Mouse (Mus musculus) spleen, adult 2 months (tissue): ENCODE data around the gene Cacnb2. TPM values are rescaled to one million over a fixed set of nuclear protein-coding genes. Genes with fewer than 3 reads are reported as not detected.

Experiments used
- DNase-seq, 2 experiments: peaks; one replicate each; pipeline versions ENCODE4 v3.0.0 to v3.0.0-alpha.2; 2012 to 2021; ENCODE audit warnings: low spot score in 2 of 2, low read depth in 1 of 2
- H3K27ac ChIP-seq: fragments of 200-500 bp; 2 replicates; pipeline ENCODE4 v1.5.1; 2012; ENCODE audit warnings: low read length, inconsistent platforms; ENCODE audit not compliant: insufficient read depth
- H3K27me3 ChIP-seq: fragments of 200-500 bp; 2 replicates; pipeline ENCODE4 v1.6.1; 2012; ENCODE audit warnings: mild to moderate bottlenecking, moderate library complexity, low read length, inconsistent platforms; ENCODE audit not compliant: control insufficient read depth, insufficient read depth
- H3K36me3 ChIP-seq: fragments of 200-500 bp; 2 replicates; pipeline ENCODE4 v1.6.1; 2012; ENCODE audit warnings: mild to moderate bottlenecking, low read length, inconsistent platforms; ENCODE audit not compliant: control insufficient read depth, insufficient read depth
- H3K4me1 ChIP-seq: fragments of 200-500 bp; 2 replicates; pipeline ENCODE4 v1.6.1; 2011; ENCODE audit warnings: inconsistent platforms; ENCODE audit not compliant: control insufficient read depth, insufficient read depth, insufficient read length
- H3K4me3 ChIP-seq: fragments of 200-500 bp; 2 replicates; pipeline ENCODE4 v1.5.1; 2011; ENCODE audit warnings: mild to moderate bottlenecking, inconsistent platforms; ENCODE audit not compliant: insufficient read depth, insufficient read length; ENCODE audit errors: extremely low read depth
- CTCF ChIP-seq: fragments of 200-500 bp; IDR thresholded peaks from 2 replicates; pipeline ENCODE4 v1.5.1; 2011; ENCODE audit warnings: mild to moderate bottlenecking, inconsistent platforms; ENCODE audit not compliant: insufficient read depth, insufficient read length, insufficient replicate concordance; ENCODE audit errors: extremely low read depth
- POLR2A ChIP-seq: fragments of 200-500 bp; IDR thresholded peaks from 2 replicates; pipeline ENCODE4 v1.6.1; 2011; ENCODE audit warnings: low read depth, low read length, inconsistent platforms
- WGBS: fragments of 180-500 bp; shearing (Covaris S2); methylation state at CpG from one replicate; pipeline ENCODE4 v1.1.7; 2018; 5-methylcytosine and 5-hydroxymethylcytosine counted together
- polyA plus RNA-seq: library from polyadenylated mRNA; depleted of rRNA; stranded (reverse); fragments of >200 nt; gene quantifications from 2 replicates; pipeline ENCODE4 v1.2.3, GENCODE M21; 2012

The Cacnb2 gene
- polyA plus RNA-seq, 1 experiment: 0.37 TPM

DNA sequence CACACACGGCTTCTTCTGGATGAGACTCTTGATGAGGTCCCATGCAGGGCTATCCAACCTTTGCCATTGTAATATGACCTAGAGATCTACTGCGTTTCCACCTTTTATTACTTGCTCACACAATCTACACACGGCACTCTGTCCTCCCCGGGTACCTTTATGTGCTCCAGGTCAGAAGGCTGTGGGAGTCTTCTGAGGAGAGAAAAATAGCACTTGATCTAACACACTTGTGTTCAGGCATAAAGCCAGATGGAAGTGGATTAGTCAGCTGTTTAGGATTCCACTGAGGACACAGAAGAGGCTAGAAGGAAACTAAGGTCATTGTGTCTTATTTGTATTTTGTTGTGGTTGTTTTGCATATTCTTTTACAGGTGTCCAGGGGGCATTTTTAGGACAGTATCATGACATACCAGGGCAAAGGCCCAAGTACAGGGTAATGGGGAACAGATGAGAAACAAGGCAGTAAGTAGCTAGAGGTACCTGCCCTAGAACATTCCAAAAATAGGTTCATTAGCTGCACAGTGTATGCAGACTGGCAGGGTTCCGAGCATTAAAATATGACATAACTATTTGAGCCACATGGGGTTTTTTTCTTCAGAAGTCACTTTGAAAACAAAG is 231.9 kb downstream of the Cacnb2 start:
- 92% methylated on average over 5 of the region's 5 CpGs for WGBS
- DNase-seq: no peak

DNA sequence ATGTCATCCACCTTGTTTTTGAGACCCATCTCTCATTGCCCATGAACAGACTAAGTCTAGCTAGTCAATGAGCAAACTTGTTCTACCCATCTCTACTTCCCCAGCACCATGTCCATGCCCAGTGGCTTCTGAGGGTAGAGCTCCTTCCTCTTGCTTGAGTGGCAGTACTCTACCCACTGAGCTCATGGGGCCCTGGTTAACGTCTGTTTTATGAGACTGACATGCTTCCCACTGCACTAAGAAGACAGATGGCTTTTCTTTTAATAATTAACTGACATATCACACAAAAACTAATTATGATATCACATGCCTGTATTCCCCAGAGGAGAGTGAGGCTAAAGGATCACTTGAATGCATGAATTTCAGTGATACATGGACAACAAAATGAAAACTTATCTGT is 238.4 kb downstream of the Cacnb2 start:
- H3K4me3 ChIP-seq: no peak overlapping the region
- no peak for DNase-seq
- no peaks in the 10 kb centered on the region for H3K4me1 ChIP-seq
- no peaks in the 10 kb centered on the region for H3K27me3 ChIP-seq
- TF ChIP-seq CTCF (no peak), POLR2A (no peak)
- H3K36me3 ChIP-seq: no peaks in the 10 kb centered on the region
- H3K27ac ChIP-seq: no peak overlapping the region
- 51% methylated on average over 1 of the region's 1 CpGs for WGBS

More for the DNA sequence above, 231.9 kb downstream of the Cacnb2 start:
- TF ChIP-seq CTCF (no peak), POLR2A (no peak)
- H3K4me3 ChIP-seq: no peak overlapping the region
- H3K27me3 ChIP-seq: no peaks in the 10 kb centered on the region
- no peak overlapping the region for H3K27ac ChIP-seq
- no peaks in the 10 kb centered on the region for H3K4me1 ChIP-seq
- no peaks in the 10 kb centered on the region for H3K36me3 ChIP-seq

- DNase-seq: no peak
- H3K4me1 ChIP-seq: no peaks in the 10 kb centered on the region
- no peak for TF ChIP-seq POLR2A
- TF ChIP-seq CTCF: no peak
- 78% methylated on average over 1 of the region's 1 CpGs for WGBS
- H3K36me3 ChIP-seq: no peaks in the 10 kb centered on the region
- no peak overlapping the region for H3K4me3 ChIP-seq
- H3K27ac ChIP-seq: no peak overlapping the region
- no peaks in the 10 kb centered on the region for H3K27me3 ChIP-seq
These were observed 243.8 kb downstream of the Cacnb2 start for GRCm38 (mm10) chr2:14846727-14847126.

GRCm38 (mm10) chr2:14847188-14847587 is 244.3 kb downstream of the Cacnb2 start:
- TF ChIP-seq POLR2A (no peak), CTCF (no peak)
- Histone ChIP-seq H3K27me3 (no peaks in the 10 kb centered on the region), H3K27ac (no peak overlapping the region), H3K36me3 (no peaks in the 10 kb centered on the region), H3K4me3 (no peak overlapping the region), H3K4me1 (no peaks in the 10 kb centered on the region)
- 91% methylated on average over 1 of the region's 1 CpGs for WGBS
- DNase-seq: no peak

GRCm38 (mm10) chr2:14850831-14851230 is 247.9 kb downstream of the Cacnb2 start:
- H3K4me1 ChIP-seq: no peaks in the 10 kb centered on the region
- no peak overlapping the region for H3K4me3 ChIP-seq
- no peak overlapping the region for H3K27ac ChIP-seq
- 90% methylated on average over 1 of the region's 1 CpGs for WGBS
- no peak for TF ChIP-seq CTCF
- TF ChIP-seq POLR2A: no peak
- DNase-seq: no peak
- H3K27me3 ChIP-seq: no peaks in the 10 kb centered on the region
- no peaks in the 10 kb centered on the region for H3K36me3 ChIP-seq

DNA sequence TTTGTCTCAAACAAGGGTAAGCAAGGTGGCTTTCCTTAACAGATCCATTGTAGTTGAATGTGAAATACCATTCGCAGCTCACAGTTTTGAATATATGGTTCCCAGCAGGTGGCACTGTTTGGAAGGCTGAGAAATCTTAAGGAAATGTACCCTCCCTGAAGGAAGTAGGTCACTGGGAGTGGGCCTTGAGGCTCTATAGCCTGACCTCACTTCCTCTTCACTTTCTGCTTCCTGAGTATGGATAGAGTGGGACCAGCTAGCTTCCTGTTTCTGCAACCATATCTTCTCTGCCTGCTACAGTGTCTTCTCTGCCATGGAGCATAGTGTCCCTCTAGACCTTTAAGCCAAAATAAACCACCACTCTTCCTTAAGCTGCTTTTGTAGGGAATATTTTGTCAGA is 248.5 kb downstream of the Cacnb2 start:
- 92% methylated on average over 1 of the region's 1 CpGs for WGBS
- Histone ChIP-seq H3K27me3 (no peaks in the 10 kb centered on the region), H3K4me3 (no peak overlapping the region), H3K36me3 (no peaks in the 10 kb centered on the region), H3K4me1 (no peaks in the 10 kb centered on the region), H3K27ac (no peak overlapping the region)
- TF ChIP-seq POLR2A (no peak), CTCF (no peak)
- no peak for DNase-seq

DNA sequence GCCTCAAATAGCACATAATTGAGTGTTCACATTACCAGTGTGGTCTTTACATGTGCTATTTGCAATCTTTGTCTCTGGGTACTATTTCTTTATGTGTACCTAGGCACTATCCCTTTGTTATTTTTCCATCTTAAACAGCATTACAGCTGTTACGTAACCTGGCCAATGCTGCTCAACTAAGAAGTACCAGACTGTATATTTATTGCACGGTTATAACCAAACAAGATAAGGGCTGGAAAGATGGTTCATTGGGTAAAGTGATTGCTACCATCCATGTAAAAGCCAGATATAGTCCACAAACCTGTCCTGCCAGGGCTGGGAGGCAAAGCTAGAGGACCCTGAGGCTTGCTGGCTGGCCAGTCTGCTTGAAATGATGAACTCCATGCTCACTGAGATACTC is 251.2 kb downstream of the Cacnb2 start:
- no peak overlapping the region for H3K27ac ChIP-seq
- TF ChIP-seq CTCF (no peak), POLR2A (no peak)
- 76% methylated on average over 2 of the region's 2 CpGs for WGBS
- no peak for DNase-seq
- no peak overlapping the region for H3K4me3 ChIP-seq
- no peaks in the 10 kb centered on the region for H3K4me1 ChIP-seq
- no peaks in the 10 kb centered on the region for H3K36me3 ChIP-seq
- no peaks in the 10 kb centered on the region for H3K27me3 ChIP-seq
